Mouse (Mus musculus) kidney, postnatal 0 days (tissue): ENCODE measurements around the gene Otud7a. TPM values are rescaled to one million over a fixed set of nuclear protein-coding genes. Genes with fewer than 3 reads are reported as not detected.

Experiments
- ATAC-seq: fragments of 200-750 bp; cut with Nextera tagmentation; replicated peaks from 2 replicates; pipeline ENCODE4 v1.8.0; 2017; ENCODE audit warnings: low read depth, moderate number of reproducible peaks, moderate TSS enrichment, moderate library complexity; ENCODE audit not compliant: low FRiP score
- DNase-seq: peaks from one replicate; pipeline ENCODE4 v3.0.0-alpha.2; 2016; ENCODE audit warnings: low spot score
- H3K27ac ChIP-seq: fragments of 300-500 bp; sonication (generic); 2 replicates; pipeline ENCODE4 v1.5.1; 2014; ENCODE audit warnings: mild to moderate bottlenecking
- H3K27me3 ChIP-seq: fragments of 300-500 bp; sonication (generic); 2 replicates; pipeline ENCODE4 v1.6.1; 2014; ENCODE audit warnings: low read length, mixed read lengths; ENCODE audit not compliant: insufficient read depth
- H3K36me3 ChIP-seq: fragments of 300-500 bp; sonication (generic); 2 replicates; pipeline ENCODE4 v1.6.1; 2014; ENCODE audit warnings: low read length, mixed read lengths; ENCODE audit not compliant: insufficient read depth
- H3K4me1 ChIP-seq: fragments of 300-500 bp; sonication (generic); replicated peaks from 2 replicates; pipeline ENCODE4 v1.6.1; 2014; ENCODE audit warnings: antibody characterized with exemption, low read length, mixed read lengths; ENCODE audit not compliant: insufficient read depth
- H3K4me2 ChIP-seq: fragments of 300-500 bp; sonication (generic); 2 replicates; pipeline ENCODE4 v1.6.1; 2014; ENCODE audit warnings: mild to moderate bottlenecking, low read length, moderate library complexity, mixed read lengths
- H3K4me3 ChIP-seq: fragments of 300-500 bp; sonication (generic); replicated peaks from 2 replicates; pipeline ENCODE4 v1.5.1; 2014; ENCODE audit warnings: low read depth, low read length
- H3K9ac ChIP-seq: fragments of 300-500 bp; sonication (generic); 2 replicates; pipeline ENCODE4 v1.6.1; 2014; ENCODE audit warnings: low read depth, low read length
- H3K9me3 ChIP-seq: fragments of 300-500 bp; sonication (generic); replicated peaks from 2 replicates; pipeline ENCODE4 v1.6.1; 2016; ENCODE audit warnings: low read length, inconsistent platforms, mixed read lengths
- CTCF ChIP-seq: IDR thresholded peaks from 2 replicates; pipeline ENCODE4 v1.5.1; 2016; ENCODE audit warnings: antibody characterized with exemption, low read depth, mild to moderate bottlenecking, moderate library complexity
- WGBS: fragments of 180-500 bp; shearing (Covaris S2); extraction: QIAGEN DNeasy Blood & Tissue Kit; methylation state at CpG from one replicate; pipeline ENCODE4 v1.1.7; 2014; 5-methylcytosine and 5-hydroxymethylcytosine counted together
- polyA plus RNA-seq: library from polyadenylated mRNA; unstranded; fragments of >200 nt; fragmentation: Nextera tagmentation; extraction: Ambion mirVana; gene quantifications from 2 replicates; pipeline ENCODE4 v1.2.1, GENCODE M21; 2015

Otud7a gene
- polyA plus RNA-seq, 1 experiment from 2014 or later: 0.05 TPM

DNA sequence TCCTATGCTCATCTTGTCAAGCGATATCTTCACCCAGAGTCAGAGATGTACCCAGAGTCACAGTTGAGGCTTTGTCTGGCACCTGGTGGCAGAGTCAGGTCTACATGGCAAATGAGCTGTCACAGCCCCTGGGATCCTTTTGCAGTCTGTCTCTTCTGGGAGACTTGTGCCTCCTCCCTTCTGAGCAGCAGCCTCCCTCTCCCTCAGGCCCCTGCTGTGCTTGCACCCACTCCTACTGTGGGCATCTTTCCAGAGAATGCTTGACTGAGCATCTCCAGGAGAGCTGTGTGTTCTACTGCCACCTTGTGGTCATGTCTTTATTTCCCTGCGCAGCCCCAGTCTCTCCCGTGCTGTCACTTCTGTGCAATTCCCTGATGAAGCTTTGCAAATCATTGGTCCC is 227.4 kb downstream of the Otud7a start:
- H3K9me3 ChIP-seq: no peaks in the 10 kb centered on the region
- no peak overlapping the region for H3K4me2 ChIP-seq
- H3K9ac ChIP-seq: no peak overlapping the region
- H3K36me3 ChIP-seq: no peaks in the 10 kb centered on the region
- H3K27me3 ChIP-seq: no peaks in the 10 kb centered on the region
- H3K4me3 ChIP-seq: no peak overlapping the region
- TF ChIP-seq CTCF: peak; percentile 87
- 13% methylated on average over 3 of the region's 3 CpGs for WGBS
- no peaks in the 10 kb centered on the region for H3K4me1 ChIP-seq
- no peak overlapping the region for H3K27ac ChIP-seq
- ATAC-seq: peak; percentile 84
- peak; percentile 84 for DNase-seq

DNA sequence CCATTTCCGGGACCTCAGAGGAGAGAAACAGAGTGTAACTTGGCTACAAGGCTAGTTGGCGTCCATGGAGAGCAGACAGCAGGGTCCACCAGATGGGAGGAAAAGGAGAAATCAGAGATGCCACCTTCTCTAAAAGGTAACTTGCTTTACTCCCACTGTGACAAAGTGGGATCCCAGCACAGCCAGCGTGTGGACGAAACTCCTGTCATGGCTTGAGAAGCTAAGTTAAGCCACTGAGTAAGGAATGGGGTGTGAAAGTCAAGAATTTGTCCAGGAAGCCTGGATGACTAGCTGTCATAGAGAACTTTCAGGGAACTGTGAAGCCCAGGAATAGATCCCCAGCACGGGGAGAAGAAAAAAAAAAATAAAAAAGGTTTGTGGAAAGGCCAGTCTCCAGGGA is 232.1 kb downstream of the Otud7a start:
- no peaks in the 10 kb centered on the region for H3K9me3 ChIP-seq
- no peak for ATAC-seq
- H3K27ac ChIP-seq: no peak overlapping the region
- DNase-seq: no peak
- WGBS: 74% methylated on average over 5 of the region's 5 CpGs
- no peaks in the 10 kb centered on the region for H3K27me3 ChIP-seq
- TF ChIP-seq CTCF: no peak
- no peak overlapping the region for H3K4me3 ChIP-seq
- H3K4me2 ChIP-seq: no peak overlapping the region
- H3K9ac ChIP-seq: no peak overlapping the region
- no peaks in the 10 kb centered on the region for H3K36me3 ChIP-seq
- no peaks in the 10 kb centered on the region for H3K4me1 ChIP-seq

DNA sequence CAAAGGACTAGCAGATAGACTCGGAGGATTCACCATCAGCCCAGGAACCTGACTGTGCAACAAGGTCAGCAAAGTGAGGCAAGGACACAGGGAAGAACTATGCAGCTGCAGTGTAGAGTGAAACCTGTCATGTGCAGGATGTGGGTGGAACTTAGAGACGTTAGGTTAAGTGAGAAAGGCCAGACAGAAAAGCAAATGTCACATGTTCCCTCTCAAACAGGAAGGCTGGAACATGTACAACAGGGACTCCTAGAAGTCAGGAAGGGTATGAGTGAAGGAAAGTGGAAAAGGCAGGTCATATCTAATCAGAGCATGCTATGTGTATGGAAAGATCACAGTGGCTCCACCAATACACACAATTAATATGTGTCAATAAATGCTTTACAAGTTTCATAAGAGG is 232.6 kb downstream of the Otud7a start:
- no peaks in the 10 kb centered on the region for H3K36me3 ChIP-seq
- no peak overlapping the region for H3K27ac ChIP-seq
- H3K4me2 ChIP-seq: no peak overlapping the region
- no peaks in the 10 kb centered on the region for H3K4me1 ChIP-seq
- no peak overlapping the region for H3K4me3 ChIP-seq
- no peaks in the 10 kb centered on the region for H3K27me3 ChIP-seq
- DNase-seq (no peak), ATAC-seq (no peak)
- H3K9me3 ChIP-seq: no peaks in the 10 kb centered on the region
- 27% methylated on average over 2 of the region's 2 CpGs for WGBS
- no peak overlapping the region for H3K9ac ChIP-seq
- TF ChIP-seq CTCF: no peak

DNA sequence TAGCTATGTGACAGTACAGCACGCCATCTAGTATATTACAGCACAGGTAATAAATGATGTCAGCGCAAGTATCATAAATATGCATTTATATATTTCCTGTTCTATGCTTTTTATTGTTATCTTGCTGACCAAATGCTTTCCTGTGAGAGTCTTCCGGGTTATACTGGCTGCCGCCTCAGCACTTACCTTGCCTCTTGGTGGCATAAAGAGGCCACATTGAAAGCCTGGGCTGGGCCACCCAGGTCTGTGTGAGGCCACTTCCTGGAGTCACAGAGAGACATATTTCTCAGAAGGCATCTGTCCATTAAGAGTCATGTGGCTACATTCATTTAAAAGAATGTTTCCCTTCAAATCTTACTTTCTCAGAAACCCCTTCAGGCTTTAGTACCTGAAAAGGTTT is 242.5 kb downstream of the Otud7a start:
- ATAC-seq: no peak
- no peaks in the 10 kb centered on the region for H3K36me3 ChIP-seq
- no peak overlapping the region for H3K27ac ChIP-seq
- H3K4me2 ChIP-seq: no peak overlapping the region
- H3K4me1 ChIP-seq: no peaks in the 10 kb centered on the region
- no peak for TF ChIP-seq CTCF
- H3K9ac ChIP-seq: no peak overlapping the region
- H3K27me3 ChIP-seq: no peaks in the 10 kb centered on the region
- no peaks in the 10 kb centered on the region for H3K9me3 ChIP-seq
- WGBS: 78% methylated on average over 4 of the region's 4 CpGs
- DNase-seq: no peak
- no peak overlapping the region for H3K4me3 ChIP-seq

DNA sequence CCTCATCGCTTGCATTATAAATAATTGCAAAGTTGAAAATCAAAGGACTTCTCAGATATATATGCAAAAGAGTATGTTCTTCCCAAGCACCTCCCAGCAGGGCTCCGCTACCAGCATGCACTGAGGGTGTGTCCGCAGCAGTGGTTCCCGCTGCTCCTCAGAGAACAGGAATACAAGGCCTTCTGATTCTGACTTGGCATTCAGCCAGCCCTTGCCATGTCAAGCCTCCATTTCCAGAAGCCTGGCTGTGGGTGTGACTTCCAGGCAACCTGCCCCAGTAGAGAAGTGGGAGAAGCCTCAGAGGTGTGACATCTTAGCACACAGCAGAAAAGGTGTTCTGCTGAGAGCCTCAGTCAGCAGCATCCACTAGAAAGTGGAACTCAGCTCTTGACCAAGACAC is 253.4 kb downstream of the Otud7a start:
- H3K4me1 ChIP-seq: no peaks in the 10 kb centered on the region
- H3K27me3 ChIP-seq: no peaks in the 10 kb centered on the region
- no peak overlapping the region for H3K4me2 ChIP-seq
- 92% methylated on average over 4 of the region's 4 CpGs for WGBS
- no peaks in the 10 kb centered on the region for H3K36me3 ChIP-seq
- H3K4me3 ChIP-seq: no peak overlapping the region
- no peak for ATAC-seq
- no peak overlapping the region for H3K27ac ChIP-seq
- no peaks in the 10 kb centered on the region for H3K9me3 ChIP-seq
- DNase-seq: no peak
- H3K9ac ChIP-seq: no peak overlapping the region
- TF ChIP-seq CTCF: no peak

DNA sequence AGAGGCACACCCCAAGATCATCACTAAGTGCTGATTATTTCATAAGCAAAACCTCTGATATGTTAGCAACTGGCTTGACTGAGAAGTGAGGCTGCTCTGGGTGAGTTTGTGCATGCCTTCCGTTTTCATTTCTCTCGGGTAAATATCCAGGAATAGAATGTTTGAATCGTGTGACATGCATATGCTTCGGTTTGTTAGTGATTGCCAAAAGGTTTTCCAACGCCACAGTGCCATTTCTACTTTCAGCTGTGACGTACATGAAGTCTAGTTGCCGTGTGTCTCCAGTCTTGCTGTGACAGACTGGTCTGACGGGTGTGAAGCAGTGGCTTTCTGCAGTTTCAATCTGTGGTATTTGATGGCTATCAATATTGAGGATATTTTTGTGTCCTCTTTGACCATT is 273.4 kb downstream of the Otud7a start:
- Histone ChIP-seq H3K36me3 (no peaks in the 10 kb centered on the region), H3K4me1 (no peaks in the 10 kb centered on the region), H3K4me3 (no peak overlapping the region), H3K27me3 (no peaks in the 10 kb centered on the region), H3K9me3 (no peaks in the 10 kb centered on the region), H3K4me2 (no peak overlapping the region), H3K27ac (no peak overlapping the region), H3K9ac (no peak overlapping the region)
- no peak for TF ChIP-seq CTCF
- no peak for DNase-seq
- ATAC-seq: no peak
- WGBS: 77% methylated on average over 8 of the region's 8 CpGs

DNA sequence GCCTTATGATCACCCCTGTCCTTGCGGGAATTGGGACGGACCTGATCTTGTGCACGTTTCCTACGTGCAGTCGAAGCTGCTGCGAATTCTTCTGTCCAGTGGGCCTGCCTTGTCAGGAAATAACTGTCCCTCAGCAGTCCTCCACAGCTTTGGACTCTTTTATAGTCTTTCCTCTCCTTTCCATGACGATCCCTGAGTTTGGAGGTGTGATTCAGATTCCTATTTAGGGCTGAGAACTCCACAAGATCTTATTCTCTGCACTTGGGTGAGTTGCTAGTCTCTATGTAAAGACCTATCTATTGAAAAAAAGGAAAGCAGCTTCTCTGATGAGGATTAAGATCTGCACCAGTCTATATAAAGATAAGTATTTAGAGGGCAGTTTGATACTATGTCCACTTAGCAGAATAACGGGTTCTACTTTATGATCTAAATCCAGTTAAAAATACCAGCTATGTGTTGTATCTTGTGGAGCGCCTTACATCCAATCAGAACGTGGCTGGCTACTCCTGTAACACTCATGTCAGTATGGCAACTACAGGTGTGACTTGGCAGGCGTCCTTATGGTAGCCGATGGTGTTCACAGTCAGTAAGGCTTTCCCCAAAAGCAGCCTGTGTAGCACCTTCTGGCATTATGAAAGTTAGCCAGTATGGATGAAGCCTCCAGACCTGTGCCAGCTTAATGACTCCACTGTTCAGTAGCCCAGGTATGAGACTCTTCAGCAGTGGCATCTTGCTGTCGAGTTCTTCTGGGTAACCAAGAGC is 274.8 kb downstream of the Otud7a start:
- Histone ChIP-seq H3K4me2 (no peak overlapping the region), H3K27me3 (no peaks in the 10 kb centered on the region), H3K9ac (no peak overlapping the region), H3K36me3 (no peaks in the 10 kb centered on the region), H3K4me3 (no peak overlapping the region), H3K4me1 (no peaks in the 10 kb centered on the region), H3K27ac (no peak overlapping the region), H3K9me3 (no peaks in the 10 kb centered on the region)
- WGBS: 86% methylated on average over 13 of the region's 13 CpGs
- DNase-seq: no peak
- TF ChIP-seq CTCF: no peak
- ATAC-seq: no peak
